Mouse (Mus musculus) neural tube, embryonic 11.5 days (tissue): ENCODE measurements around the gene Ddias. TPM values are rescaled to one million over a fixed set of nuclear protein-coding genes. Genes with fewer than 3 reads are reported as not detected.

Experiments
- ATAC-seq: fragments of 200-750 bp; cut with Nextera tagmentation; 2 replicates; pipeline ENCODE4 v1.8.0; 2017; ENCODE audit warnings: moderate number of reproducible peaks, mild to moderate bottlenecking, moderate TSS enrichment, moderate library complexity; ENCODE audit not compliant: insufficient read depth, low FRiP score, low TSS enrichment
- DNase-seq: peaks from one replicate; pipeline ENCODE4 v3.0.0-alpha.2; 2015; ENCODE audit warnings: low spot score
- H3K27ac ChIP-seq: fragments of 300-500 bp; sonication (generic); 2 replicates; pipeline ENCODE4 v1.5.1; 2014; ENCODE audit warnings: low read depth, mild to moderate bottlenecking, low read length
- H3K27me3 ChIP-seq: fragments of 300-500 bp; sonication (generic); 2 replicates; pipeline ENCODE4 v1.6.1; 2014; ENCODE audit warnings: mild to moderate bottlenecking, low read length, mixed read lengths; ENCODE audit not compliant: control insufficient read depth, insufficient read depth
- H3K36me3 ChIP-seq: fragments of 300-500 bp; sonication (generic); 2 replicates; pipeline ENCODE4 v1.6.1; 2014; ENCODE audit warnings: mild to moderate bottlenecking, low read length, moderate library complexity, mixed read lengths; ENCODE audit not compliant: control insufficient read depth, insufficient read depth
- H3K4me1 ChIP-seq: fragments of 300-500 bp; sonication (generic); 2 replicates; pipeline ENCODE4 v1.6.1; 2014; ENCODE audit warnings: low read length, mixed read lengths; ENCODE audit not compliant: control insufficient read depth, insufficient read depth
- H3K4me2 ChIP-seq: fragments of 300-500 bp; sonication (generic); 2 replicates; pipeline ENCODE4 v1.6.1; 2014; ENCODE audit warnings: low read depth, mild to moderate bottlenecking, moderate library complexity
- H3K4me3 ChIP-seq: fragments of 300-500 bp; sonication (generic); 2 replicates; pipeline ENCODE4 v1.5.1; 2014; ENCODE audit warnings: low read depth, low read length
- H3K9ac ChIP-seq: fragments of 300-500 bp; sonication (generic); 2 replicates; pipeline ENCODE4 v1.6.1; 2014; ENCODE audit warnings: mild to moderate bottlenecking, low read length
- H3K9me3 ChIP-seq: fragments of 300-500 bp; sonication (generic); 2 replicates; pipeline ENCODE4 v1.6.1; 2016; ENCODE audit warnings: low read length; ENCODE audit not compliant: control insufficient read depth
- WGBS: fragments of 180-500 bp; shearing (Covaris S2); extraction: QIAGEN DNeasy Blood & Tissue Kit; methylation state at CpG from one replicate; pipeline ENCODE4 v1.1.7; 2014; 5-methylcytosine and 5-hydroxymethylcytosine counted together
- polyA plus RNA-seq: library from polyadenylated mRNA; unstranded; fragments of >200 nt; fragmentation: Nextera tagmentation; extraction: Ambion mirVana; gene quantifications from 2 replicates; pipeline ENCODE4 v1.2.1, GENCODE M21; 2014

Ddias gene
- polyA plus RNA-seq, 1 experiment from 2014 or later = 20.6 TPM

GRCm38 (mm10) chr7:92876066-92876465, 2.0 kb upstream of the Ddias start:
- peak overlapping the region; percentile 62 for H3K4me3 ChIP-seq
- no peaks in the 10 kb centered on the region for H3K9me3 ChIP-seq
- H3K36me3 ChIP-seq = no peaks in the 10 kb centered on the region
- no peak overlapping the region for H3K27ac ChIP-seq
- H3K4me2 ChIP-seq = peak overlapping the region; percentile 66
- DNase-seq = no peak
- H3K4me1 ChIP-seq = peaks cover 9% of the 10 kb centered on the region; the same call in 1 of the 2 replicates
- 45% methylated on average over 3 of the region's 3 CpGs for WGBS
- no peak for ATAC-seq
- H3K9ac ChIP-seq = no peak overlapping the region
- no peaks in the 10 kb centered on the region for H3K27me3 ChIP-seq

GRCm38 (mm10) chr7:92874761-92875408, 838 bp upstream of the Ddias start:
- H3K27ac ChIP-seq = peak overlapping the region; percentile 97
- peaks cover 9% of the 10 kb centered on the region; the same call in 1 of the 2 replicates for H3K4me1 ChIP-seq
- peak overlapping the region; percentile 81 for H3K9ac ChIP-seq

GRCm38 (mm10) chr7:92871596-92871995, 2.5 kb downstream of the Ddias start:
- no peak overlapping the region for H3K4me2 ChIP-seq
- H3K36me3 ChIP-seq = no peaks in the 10 kb centered on the region
- H3K4me3 ChIP-seq = no peak overlapping the region
- WGBS = 95% methylated on average over 4 of the region's 4 CpGs
- no peak for DNase-seq
- no peak for ATAC-seq
- H3K9ac ChIP-seq = no peak overlapping the region
- no peaks in the 10 kb centered on the region for H3K27me3 ChIP-seq
- peaks cover 6% of the 10 kb centered on the region; the same call in 1 of the 2 replicates for H3K4me1 ChIP-seq
- H3K27ac ChIP-seq = no peak overlapping the region
- no peaks in the 10 kb centered on the region for H3K9me3 ChIP-seq

More at GRCm38 (mm10) chr7:92874761-92875408, 838 bp upstream of the Ddias start:
- Histone ChIP-seq H3K9me3 (no peaks in the 10 kb centered on the region), H3K4me3 (peak overlapping the region; percentile 62), H3K4me2 (peak overlapping the region; percentile 66), H3K27me3 (no peaks in the 10 kb centered on the region), H3K36me3 (no peaks in the 10 kb centered on the region)
- DNase-seq = peak; percentile 91
- ATAC-seq = peak; percentile 91
- WGBS = 0% methylated on average over 29 of the region's 29 CpGs

GRCm38 (mm10) chr7:92870161-92870560, 3.9 kb downstream of the Ddias start:
- WGBS = 79% methylated on average over 3 of the region's 3 CpGs
- Histone ChIP-seq H3K36me3 (no peaks in the 10 kb centered on the region), H3K4me1 (no peaks in the 10 kb centered on the region; the same call in 1 of the 2 replicates), H3K9me3 (no peaks in the 10 kb centered on the region), H3K4me2 (no peak overlapping the region), H3K4me3 (no peak overlapping the region), H3K27ac (no peak overlapping the region), H3K9ac (no peak overlapping the region), H3K27me3 (no peaks in the 10 kb centered on the region)
- no peak for DNase-seq
- ATAC-seq = no peak

DNA sequence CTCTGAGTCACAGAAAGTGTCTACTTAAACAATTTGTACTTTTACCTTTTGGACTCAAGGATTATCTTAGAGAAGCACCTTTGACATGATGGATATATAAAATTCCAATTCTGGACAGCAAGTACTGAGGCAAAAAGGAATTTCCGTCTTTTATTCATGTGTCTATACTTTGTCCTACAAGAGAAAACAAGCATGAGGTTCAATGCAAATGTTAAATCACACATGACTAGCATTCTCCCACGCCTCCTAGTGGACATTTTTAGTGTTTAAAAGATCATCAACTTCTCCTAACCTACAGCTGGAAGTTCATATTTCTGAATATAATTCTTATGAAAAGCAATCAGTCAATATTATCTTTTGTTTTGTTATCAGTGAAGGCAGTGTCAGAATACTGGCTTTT, 7.5 kb downstream of the Ddias start:
- no peaks in the 10 kb centered on the region for H3K36me3 ChIP-seq
- H3K9me3 ChIP-seq = no peaks in the 10 kb centered on the region
- WGBS = 42% methylated on average over 2 of the region's 2 CpGs
- no peak overlapping the region for H3K4me2 ChIP-seq
- H3K4me1 ChIP-seq = no peaks in the 10 kb centered on the region
- no peak overlapping the region for H3K4me3 ChIP-seq
- no peak overlapping the region for H3K9ac ChIP-seq
- DNase-seq = peak; percentile 29
- ATAC-seq = no peak
- H3K27me3 ChIP-seq = no peaks in the 10 kb centered on the region
- H3K27ac ChIP-seq = no peak overlapping the region

DNA sequence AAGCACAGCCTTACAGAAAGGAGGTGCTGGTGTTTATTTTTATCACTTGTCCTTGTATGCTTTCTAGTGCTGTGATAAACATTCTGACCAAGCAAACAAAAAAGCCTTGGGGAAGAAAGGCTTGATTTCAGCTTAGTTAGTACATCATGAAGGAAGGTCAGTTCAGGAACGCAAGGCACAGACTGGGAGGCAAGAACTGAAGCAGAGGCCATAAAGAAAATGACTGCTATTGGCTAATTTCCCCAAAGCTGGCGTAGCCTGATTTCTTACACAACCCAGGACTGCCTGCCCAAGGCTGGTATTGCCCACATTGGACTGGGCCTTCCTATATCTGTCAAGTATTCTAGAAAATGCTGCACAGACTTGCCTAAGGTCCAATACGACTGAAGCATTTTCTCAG, 25.8 kb downstream of the Ddias start:
- H3K27ac ChIP-seq = no peak overlapping the region
- WGBS = 83% methylated on average over 3 of the region's 3 CpGs
- H3K4me1 ChIP-seq = no peaks in the 10 kb centered on the region
- no peaks in the 10 kb centered on the region for H3K9me3 ChIP-seq
- ATAC-seq (no peak), DNase-seq (no peak)
- H3K9ac ChIP-seq = no peak overlapping the region
- no peaks in the 10 kb centered on the region for H3K36me3 ChIP-seq
- no peaks in the 10 kb centered on the region for H3K27me3 ChIP-seq
- H3K4me2 ChIP-seq = no peak overlapping the region
- H3K4me3 ChIP-seq = no peak overlapping the region

DNA sequence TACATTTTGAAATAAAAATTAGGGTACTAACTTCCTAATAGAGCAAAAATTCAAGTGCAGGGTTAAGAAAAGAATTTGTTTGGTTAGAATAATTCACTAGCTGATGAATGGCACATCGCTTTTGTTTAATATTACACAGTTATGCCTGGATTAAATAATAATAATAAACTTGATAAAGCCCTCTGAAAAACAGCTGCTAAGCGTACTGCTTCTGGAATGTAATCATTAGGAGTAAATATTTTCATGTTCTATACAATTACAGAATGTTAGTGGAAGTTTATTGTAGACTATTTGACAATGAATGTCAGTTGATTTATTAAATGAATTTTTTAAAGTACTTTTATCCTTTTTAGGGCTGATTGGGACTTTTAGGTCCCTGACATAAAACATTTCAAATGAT, 31.8 kb downstream of the Ddias start:
- Histone ChIP-seq H3K4me3 (no peak overlapping the region), H3K4me2 (no peak overlapping the region), H3K9me3 (no peaks in the 10 kb centered on the region), H3K27ac (no peak overlapping the region), H3K9ac (no peak overlapping the region), H3K4me1 (no peaks in the 10 kb centered on the region), H3K27me3 (no peaks in the 10 kb centered on the region), H3K36me3 (no peaks in the 10 kb centered on the region)
- no peak for ATAC-seq
- 94% methylated on average over 2 of the region's 2 CpGs for WGBS
- DNase-seq = no peak

DNA sequence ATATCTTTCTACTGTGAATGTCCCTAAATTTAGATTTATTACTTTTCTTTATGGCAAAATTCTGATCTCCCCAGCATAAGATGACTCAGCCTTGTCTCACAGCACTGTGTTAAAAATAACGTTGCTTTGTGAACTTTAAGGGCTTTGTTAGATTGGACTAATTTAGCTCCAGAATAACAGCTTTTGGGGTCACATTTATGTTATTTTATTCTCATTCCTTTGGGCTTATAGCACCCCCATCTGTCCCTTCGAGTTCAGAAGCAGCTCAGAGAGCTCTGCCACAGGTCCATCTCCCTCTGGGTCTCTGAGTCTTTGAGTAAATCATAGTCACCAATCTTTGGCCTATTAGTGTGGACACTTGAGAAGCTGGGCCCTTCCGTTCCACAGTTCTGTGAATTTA, 36.1 kb downstream of the Ddias start:
- Histone ChIP-seq H3K27ac (no peak overlapping the region), H3K36me3 (no peaks in the 10 kb centered on the region), H3K9ac (no peak overlapping the region), H3K9me3 (no peaks in the 10 kb centered on the region), H3K4me3 (no peak overlapping the region), H3K4me2 (no peak overlapping the region), H3K4me1 (no peaks in the 10 kb centered on the region), H3K27me3 (no peaks in the 10 kb centered on the region)
- WGBS = 72% methylated on average over 3 of the region's 3 CpGs
- DNase-seq (no peak), ATAC-seq (no peak)

DNA sequence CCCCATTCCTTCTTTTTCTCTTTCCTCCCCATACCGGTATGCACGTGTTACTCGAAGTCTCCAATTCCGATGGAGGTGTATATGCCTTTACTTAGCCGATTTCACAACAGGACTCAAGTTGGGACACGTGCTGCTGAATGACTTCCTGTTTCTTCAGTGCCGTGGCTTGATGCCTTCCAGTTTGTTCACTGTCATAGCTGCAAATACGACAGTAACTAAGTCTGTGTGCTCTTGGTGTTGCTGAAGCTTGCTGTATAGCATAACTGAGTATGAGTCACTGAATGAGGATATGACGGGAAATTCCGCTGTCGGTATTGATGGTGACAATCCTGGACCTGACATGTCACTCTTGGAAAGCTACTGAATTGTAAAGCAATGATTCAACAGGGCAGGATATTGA, 36.8 kb downstream of the Ddias start:
- H3K27ac ChIP-seq = no peak overlapping the region
- no peaks in the 10 kb centered on the region for H3K27me3 ChIP-seq
- DNase-seq (no peak), ATAC-seq (no peak)
- no peak overlapping the region for H3K4me3 ChIP-seq
- no peaks in the 10 kb centered on the region for H3K4me1 ChIP-seq
- no peaks in the 10 kb centered on the region for H3K9me3 ChIP-seq
- 90% methylated on average over 11 of the region's 11 CpGs for WGBS
- no peaks in the 10 kb centered on the region for H3K36me3 ChIP-seq
- H3K9ac ChIP-seq = no peak overlapping the region
- H3K4me2 ChIP-seq = no peak overlapping the region
